Mouse (Mus musculus) G1E (cell line): Measurements from ENCODE around the gene Eif2s3x.

Experiments
- CTCF ChIP-seq: IDR thresholded peaks from 2 replicates; pipeline ENCODE4 v1.5.1; 2012; ENCODE audit warnings: low read depth, low read length, inconsistent platforms, mixed read lengths
- TAL1 ChIP-seq: conservative IDR thresholded peaks from 2 replicates; pipeline ENCODE4 v1.6.1; 2012; ENCODE audit warnings: low read depth, low read length, inconsistent platforms, mixed read lengths

DNA sequence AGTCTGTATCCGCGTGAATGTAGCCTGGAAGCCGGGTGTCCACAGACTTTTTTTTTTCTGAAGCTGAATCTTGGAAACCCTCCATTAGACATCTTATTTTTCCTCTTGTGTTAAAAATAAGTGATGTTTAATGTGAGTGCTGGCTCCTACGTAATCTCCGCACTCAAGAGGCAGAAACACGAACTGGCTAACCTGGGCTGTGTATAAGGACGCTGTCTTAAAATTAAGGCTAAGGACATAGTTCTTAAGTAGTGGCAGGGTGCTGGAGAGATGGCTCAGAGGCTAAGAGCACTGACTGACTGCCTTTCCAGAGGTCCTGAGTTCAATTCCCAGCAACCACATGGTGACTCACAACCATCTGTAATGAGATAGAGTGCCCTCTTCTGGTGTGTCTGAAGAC is 722 bp upstream of the Eif2s3x start:
- TF ChIP-seq TAL1 (no peak), CTCF (no peak)
